Mouse (Mus musculus) embryo, embryonic 10.5 days (tissue): ENCODE measurements around the gene Fam189a1.
A peak's percentile ranks its signal among the peaks of the same experiment; 100 is the strongest.

Experiments
- DNase-seq: peaks from one replicate; pipeline ENCODE4 v3.0.0-alpha.2; 2015; ENCODE audit warnings: low spot score

The Fam189a1 gene

DNA sequence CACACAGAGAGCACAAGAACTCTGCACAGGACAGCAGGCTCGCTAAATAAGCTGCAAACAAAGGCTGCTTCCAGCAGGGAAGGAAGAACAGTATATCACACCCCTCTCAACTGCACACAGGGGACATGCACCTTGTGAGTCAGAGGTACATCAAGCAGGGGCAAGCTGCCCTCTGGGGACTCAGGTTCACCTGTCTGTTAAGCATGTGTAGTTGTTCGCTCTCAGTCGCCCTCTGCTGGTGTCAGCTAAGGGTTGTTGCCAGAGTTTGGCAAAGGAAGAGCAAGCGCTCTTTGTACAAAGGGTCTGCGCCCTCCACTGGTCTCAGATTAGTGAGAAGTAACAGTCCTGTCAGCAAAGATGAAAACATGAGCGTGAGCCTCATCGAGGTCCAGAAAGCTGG is 426.6 kb downstream of the Fam189a1 start:
- DNase-seq = peak; percentile 83

GRCm38 (mm10) chr7:64728816-64729215 is 427.6 kb downstream of the Fam189a1 start:
- DNase-seq = no peak

- DNase-seq = no peak
These were observed 428.2 kb downstream of the Fam189a1 start for GRCm38 (mm10) chr7:64728181-64728591.

- no peak for DNase-seq
These were observed 430.2 kb downstream of the Fam189a1 start for GRCm38 (mm10) chr7:64725967-64726695.

DNA sequence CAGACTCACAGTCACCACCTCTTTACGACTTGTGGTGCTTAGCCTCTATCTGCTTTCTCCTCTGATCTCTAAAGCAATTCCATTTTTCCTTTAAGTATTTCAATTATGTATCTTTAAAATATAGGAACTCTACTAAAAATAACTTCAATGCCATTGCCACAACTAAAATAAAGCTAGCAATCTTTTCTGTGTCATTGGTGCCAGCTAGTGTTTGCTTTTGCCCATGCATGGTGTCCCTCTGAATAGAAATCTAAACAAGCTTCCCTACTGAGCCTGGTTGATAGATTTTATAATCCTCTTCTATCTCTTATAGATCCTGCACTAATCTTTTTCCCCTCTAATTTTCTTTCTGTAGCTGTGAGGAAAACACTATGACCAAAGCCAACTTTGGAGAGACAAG is 432.0 kb downstream of the Fam189a1 start:
- no peak for DNase-seq

DNA sequence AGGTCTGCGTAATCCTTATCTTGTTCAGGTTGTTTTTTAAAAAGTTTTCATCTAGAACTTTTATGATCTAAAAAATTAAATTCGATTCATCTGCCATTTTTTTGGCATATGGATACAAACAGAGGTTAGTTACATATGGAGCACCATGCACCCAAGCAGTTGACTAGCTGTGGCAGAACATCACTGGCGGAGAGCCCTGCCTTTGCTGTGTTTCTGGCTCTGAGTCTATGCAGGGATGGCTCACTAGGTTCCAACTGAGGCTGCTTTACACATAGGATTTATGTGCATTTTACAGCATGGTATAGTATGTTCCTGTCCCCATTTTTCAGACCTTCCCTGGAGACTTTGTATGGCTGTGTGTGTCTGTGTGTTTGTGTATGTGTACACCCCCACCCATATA is 433.1 kb downstream of the Fam189a1 start:
- DNase-seq = no peak

DNA sequence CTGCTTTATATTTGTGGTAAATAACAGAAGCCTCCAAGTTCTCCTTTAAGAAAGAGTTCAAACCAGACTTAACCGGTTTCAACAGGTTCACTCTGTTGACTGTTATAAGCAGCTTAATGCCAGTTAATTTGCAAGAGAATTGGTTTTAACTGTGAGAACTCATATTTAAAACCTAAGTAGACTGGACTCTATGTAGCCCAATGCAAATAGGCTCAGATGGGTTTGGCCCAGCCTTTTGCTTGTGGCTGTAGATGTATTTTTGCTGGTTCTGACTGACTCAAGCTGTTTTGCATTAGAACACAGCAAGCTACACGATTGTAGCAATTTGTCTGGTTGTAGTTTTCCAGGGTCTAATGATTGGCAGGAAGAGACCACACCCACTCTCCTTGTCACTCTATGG is 440.1 kb downstream of the Fam189a1 start:
- DNase-seq = no peak

DNA sequence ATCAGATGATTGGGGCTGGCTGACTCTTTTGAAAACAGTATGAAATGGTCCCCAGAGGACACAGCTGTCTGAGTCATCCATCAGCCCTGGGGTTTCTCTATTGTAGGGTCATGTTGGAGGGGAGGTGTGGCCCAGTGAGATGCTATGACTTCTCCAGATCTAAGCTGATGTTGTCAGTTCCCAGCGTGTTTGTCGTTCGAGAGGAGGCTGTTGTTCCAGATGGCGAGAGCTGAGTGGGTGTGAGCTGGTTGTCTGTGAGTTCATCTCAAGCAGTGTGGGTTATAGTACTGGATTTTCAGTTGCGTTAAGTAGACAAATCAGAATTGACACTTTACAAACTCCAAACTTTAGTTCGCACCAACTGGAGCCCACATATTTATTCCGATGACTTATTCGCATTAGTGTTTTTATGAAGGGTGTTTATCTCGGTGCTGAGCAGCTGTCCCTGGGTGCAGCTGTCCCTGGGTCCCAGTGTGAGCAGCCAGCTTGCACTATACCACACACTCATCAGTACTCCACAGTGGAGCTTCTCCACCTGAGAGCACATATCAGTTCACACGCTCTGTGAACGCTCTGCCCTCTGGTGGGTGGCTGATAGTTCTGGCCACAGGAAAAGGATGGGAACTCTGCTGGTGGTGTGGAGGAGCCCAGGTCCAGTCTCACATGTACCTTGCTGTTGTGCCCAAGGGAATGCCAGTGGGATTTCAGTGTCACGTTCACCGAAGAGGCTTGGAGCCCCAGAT is 446.7 kb downstream of the Fam189a1 start:
- peak; percentile 16 for DNase-seq

DNA sequence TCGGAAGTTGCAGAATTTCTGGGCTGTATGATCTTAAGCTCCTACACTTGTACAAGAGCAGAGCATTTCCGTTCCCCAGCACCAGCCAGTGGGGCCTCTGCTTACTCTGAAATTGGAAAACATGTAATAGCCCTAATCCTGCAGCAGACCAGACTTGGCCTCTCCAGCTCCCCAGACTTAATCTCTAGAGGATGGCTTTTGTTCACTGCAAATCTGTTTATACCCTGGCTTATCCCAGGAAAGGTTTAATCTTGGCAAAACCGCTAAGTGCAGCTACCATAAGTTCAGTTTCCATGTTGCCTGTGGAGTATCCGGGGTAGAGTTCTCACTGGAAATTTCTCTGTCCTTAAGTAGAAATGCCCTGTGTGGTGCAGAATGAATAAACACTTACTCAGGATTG is 448.2 kb downstream of the Fam189a1 start:
- DNase-seq = no peak
